Mouse (Mus musculus): ENCODE measurements around the gene Iqcf3.
A peak's percentile ranks its signal among the peaks of the same experiment; 100 is the strongest.
"Not testable (repeated sequence)": the region's sequence is repeated elsewhere in the genome, so short reads cannot be mapped to it uniquely, and the experiment has no call there.

The Iqcf3 gene

GRCm38 (mm10) chr9:106504246-106504645, 57.2 kb downstream of the Iqcf3 start:
- no peak for DNase-seq

- DNase-seq, result no peak
Observed at GRCm38 (mm10) chr9:106501846-106502245, 59.6 kb downstream of the Iqcf3 start.

- DNase-seq, result no peak
Observed at GRCm38 (mm10) chr9:106499667-106500066, 61.8 kb downstream of the Iqcf3 start, which contains the start of gene Iqcf1. TSS of gene Iqcf1 (plus strand) at chr9:106499967.

GRCm38 (mm10) chr9:106487602-106488001, 73.8 kb downstream of the Iqcf3 start:
- DNase-seq, result not testable (repeated sequence)

- no peak for DNase-seq
Observed at GRCm38 (mm10) chr9:106485076-106485475, 76.4 kb downstream of the Iqcf3 start.

GRCm38 (mm10) chr9:106483606-106484005, 77.8 kb downstream of the Iqcf3 start:
- DNase-seq, result no peak

GRCm38 (mm10) chr9:106483136-106483535, 78.3 kb downstream of the Iqcf3 start:
- DNase-seq, result no peak

- DNase-seq, result no peak
Observed at GRCm38 (mm10) chr9:106482578-106483115, 78.8 kb downstream of the Iqcf3 start.

- no peak for DNase-seq
Observed at GRCm38 (mm10) chr9:106481676-106482075, 79.8 kb downstream of the Iqcf3 start.

GRCm38 (mm10) chr9:106481075-106481474, 80.4 kb downstream of the Iqcf3 start:
- no peak for DNase-seq

- DNase-seq, result no peak
Observed at GRCm38 (mm10) chr9:106480541-106480940, 80.9 kb downstream of the Iqcf3 start.

GRCm38 (mm10) chr9:106478101-106478500, 83.3 kb downstream of the Iqcf3 start:
- no peak for DNase-seq

- no peak for DNase-seq
Observed at GRCm38 (mm10) chr9:106477649-106478048, 83.8 kb downstream of the Iqcf3 start.

- peak; percentile 98 for DNase-seq
Observed at GRCm38 (mm10) chr9:106476924-106477484, 84.4 kb downstream of the Iqcf3 start, which contains the start of gene Parp3. TSS of gene Parp3 (minus strand) at chr9:106476949.

GRCm38 (mm10) chr9:106476002-106476923, 85.2 kb downstream of the Iqcf3 start:
- peak; percentile 71 for DNase-seq

GRCm38 (mm10) chr9:106475663-106476001, 85.8 kb downstream of the Iqcf3 start, which contains the start of gene Rrp9:
TSS of gene Rrp9 (plus strand) at chr9:106475963.
- peak; percentile 2 for DNase-seq

- peak; percentile 53 for DNase-seq
Observed at GRCm38 (mm10) chr9:106475046-106475445, 86.4 kb downstream of the Iqcf3 start.

- peak; percentile 78 for DNase-seq
Observed at GRCm38 (mm10) chr9:106474456-106474855, 87.0 kb downstream of the Iqcf3 start.

GRCm38 (mm10) chr9:106473753-106474105, 87.7 kb downstream of the Iqcf3 start:
- DNase-seq, result no peak

- no peak for DNase-seq
Observed at GRCm38 (mm10) chr9:106473081-106473752, 88.2 kb downstream of the Iqcf3 start.

- DNase-seq, result no peak
Observed at GRCm38 (mm10) chr9:106472321-106472720, 89.1 kb downstream of the Iqcf3 start.

GRCm38 (mm10) chr9:106471892-106472291, 89.5 kb downstream of the Iqcf3 start:
- DNase-seq, result peak; percentile 68

All from lung, postnatal 14 days (tissue).